Mouse (Mus musculus): ENCODE data around the gene Pla2r1.
A peak's percentile ranks its signal among the peaks of the same experiment; 100 is the strongest.

Pla2r1 gene

DNA sequence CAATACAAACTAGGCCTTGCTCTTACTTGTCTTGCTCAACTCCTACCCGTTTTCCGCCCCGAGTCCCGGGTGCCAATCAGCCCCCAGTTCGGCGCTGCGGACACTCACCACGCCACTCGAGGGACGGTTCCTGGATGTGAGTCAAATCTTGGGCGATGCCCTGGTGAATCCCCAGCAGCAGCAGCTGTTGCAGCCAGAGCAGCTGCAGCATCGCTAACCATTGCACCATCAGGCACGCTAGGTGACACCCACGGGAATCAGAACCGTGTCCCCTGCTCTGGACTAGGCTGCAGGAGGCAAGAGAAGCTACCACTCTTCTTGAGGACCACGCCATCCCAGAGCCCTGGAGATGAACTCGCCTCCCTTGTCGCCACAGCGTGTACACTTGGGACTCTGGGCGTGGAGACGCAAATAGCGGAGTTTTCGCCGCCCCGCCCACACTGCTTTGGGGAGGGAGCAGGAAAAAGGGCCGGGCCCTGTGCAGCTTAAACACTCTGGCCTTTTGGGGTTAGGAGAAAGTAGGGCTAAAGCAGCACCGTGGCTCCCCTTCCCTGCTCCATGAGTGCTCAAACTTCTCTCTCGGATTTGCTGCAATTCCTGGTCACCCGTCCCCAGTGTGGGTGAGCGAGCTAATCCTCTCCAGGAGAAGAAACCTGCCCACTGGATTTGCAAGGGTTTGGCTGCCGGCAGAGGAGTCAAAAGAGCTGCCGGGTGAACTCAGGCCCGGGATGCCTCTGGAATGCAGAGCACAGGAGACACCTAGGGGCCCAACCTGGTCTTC lies at the start of gene Pla2r1:
TSS of gene Pla2r1 (minus strand) at position 407 of the 781 bp plus-strand sequence.
- DNase-seq, result peak; percentile 44

DNA sequence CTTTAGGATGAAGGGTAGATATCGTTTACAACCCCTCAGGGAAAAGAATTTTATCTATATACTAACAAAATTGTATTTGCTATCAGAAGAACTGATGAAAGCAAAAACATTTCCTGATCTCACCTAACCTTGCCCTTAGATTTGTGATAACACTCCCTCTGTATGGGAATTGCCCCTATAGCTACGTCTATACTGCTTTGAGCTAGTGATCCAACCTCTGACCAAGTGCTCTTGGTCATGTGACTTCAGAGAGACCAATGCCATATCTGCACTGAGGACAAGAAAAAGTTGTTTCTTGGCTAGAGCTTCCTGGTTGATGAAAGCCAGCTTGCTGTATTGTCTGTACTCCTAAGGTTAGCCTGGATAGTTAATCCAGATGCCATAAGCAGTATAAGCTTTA lies 48.2 kb upstream of the Pla2r1 start:
- DNase-seq, result no peak

DNA sequence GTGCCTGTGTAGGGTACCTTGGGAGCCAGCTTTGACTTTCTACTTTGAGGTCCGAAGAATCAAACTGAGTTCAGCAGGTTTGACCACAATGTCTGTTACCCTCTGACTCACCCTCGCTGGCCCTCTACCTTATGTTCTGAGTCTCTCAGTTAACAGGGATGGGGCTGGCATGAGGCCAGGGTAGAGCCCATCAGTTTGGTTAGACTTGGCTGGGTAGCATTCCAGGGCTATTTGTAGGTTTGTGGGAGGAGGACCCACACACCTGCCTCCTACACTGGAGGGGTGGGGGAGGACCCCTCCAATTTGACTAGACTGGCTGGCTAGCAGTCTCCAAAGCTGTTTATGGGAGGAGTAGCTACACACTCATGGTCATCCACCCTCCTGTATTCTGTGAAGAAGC lies 47.8 kb upstream of the Pla2r1 start:
- peak; percentile 5 for DNase-seq

DNA sequence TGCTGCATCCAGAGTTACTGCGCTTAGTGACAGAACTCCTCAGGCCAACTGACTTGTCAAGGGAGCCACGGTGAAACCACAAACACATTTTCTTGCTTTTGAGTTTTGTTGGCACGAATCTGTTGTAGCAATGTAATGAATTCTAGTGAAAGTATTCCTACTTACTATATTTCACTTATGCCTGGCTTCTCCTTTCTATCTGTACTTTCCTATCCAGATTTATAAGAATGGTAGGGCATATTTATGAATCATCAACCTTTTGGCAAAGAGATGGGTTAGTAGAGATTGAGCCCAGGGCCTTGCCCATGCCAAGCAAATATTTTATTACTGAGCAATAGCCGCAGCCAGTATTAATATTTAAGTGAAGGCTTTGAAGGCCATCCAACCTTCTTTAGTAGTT lies 30.3 kb upstream of the Pla2r1 start:
- DNase-seq, result no peak

DNA sequence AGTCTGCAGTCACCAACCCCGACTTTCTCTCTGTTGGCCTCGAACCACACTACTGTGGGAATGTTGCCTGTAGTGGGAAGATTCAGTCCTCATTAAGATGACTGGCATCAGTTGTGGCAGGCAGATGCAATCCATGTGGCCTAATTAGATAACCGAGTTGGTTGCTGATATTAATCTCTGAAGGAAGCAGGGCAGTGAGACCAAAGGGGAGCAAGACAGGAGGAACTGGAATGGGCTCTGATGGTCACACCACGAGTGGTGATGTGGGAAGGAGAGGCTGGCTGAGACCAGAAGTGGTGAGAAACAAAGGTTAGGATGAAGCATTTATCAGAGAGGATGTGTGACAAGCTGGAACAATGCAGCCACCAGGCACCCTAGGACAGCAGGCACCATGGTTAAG lies 1.5 kb upstream of the Pla2r1 start:
- DNase-seq, result no peak

DNA sequence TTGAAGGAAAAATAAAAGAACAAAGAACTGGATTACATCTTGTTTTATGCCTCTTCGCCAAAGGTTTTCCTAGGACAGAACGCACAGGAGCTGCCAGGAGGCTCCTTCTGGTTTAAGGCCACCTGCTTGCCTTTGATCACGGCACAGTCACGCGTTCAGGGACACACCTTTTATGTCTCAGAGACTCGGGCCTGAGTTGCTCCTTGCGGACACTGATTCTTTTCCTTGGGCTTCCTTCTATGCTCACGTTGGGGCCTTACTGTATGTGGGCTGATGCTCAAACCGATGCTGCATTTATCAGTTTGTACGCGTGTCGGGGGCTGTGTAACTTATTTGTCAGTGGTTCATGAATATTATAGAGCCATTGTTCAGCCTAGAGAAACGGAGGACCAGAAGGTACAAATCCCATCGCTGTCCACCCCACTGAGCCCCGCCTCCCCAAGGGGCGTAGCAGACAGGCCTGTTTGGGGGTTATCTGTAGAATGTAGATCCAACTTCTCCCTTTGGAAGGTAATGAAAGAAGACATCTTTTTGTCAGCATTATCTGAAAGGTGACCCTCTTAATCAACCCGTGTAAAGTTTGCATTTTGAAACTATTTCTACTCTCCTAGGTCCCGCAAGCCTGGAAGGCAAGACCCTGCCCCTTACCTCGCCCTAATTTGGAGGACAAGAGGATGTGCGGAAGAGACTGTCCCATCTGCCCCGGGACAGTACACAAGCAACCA lies 769 bp downstream of the Pla2r1 start:
- DNase-seq, result no peak

DNA sequence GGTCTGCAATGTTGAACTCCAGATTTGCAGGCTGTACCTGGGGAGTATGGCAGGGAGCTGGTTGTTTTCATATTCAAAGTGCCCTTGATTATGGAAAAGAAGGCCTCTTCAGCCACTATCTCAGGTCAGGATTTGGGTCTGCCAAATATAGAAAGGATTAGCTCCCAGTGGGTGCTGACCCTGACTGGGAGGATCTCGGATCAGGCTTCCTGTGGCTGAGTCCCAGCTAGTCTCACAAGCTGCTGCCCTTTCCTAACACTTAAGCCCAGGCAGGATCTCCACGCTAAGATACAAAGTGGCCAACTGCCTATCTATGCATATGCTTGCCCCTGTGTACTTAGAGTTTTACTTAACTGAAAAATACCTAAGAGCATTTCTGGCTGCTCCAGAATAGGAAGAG lies 1.4 kb downstream of the Pla2r1 start:
- DNase-seq, result no peak

DNA sequence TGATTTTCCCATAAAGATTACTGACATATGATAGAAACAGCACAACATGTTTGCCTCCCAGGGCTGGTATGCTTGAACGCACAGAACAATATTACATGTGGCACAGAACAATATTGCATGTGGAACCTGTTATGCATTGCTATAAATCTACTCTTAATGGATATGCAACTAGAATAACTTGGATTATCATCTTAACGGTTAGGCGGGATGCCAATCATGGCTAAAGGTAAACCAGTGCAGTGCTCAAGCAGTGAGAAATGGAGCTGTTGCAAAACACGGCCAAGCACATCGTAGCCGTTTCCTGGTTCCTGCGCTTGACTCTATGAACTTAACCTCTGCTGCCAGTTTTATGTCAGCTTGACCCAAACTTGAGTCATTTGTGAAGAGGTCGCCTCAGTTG lies 2.6 kb downstream of the Pla2r1 start:
- no peak for DNase-seq

DNA sequence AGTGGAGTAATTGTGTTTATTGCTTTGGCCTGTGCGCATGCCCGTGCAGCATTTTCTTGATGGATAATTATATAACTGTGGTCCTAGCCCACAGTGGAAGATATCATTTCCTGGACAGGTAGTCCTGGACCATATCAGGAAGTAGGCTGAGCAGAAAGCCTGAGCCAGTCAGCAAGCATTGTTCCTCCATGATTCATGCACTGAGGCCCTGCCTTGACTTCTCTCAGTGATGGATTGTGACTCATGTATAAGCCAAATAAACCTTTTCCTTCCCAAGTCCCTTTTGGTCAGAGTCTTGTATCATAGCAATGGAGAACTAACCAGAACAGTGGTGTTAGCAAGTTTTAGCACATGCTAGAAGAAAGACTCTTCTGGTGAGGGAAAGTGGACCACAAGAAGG lies 3.3 kb downstream of the Pla2r1 start:
- DNase-seq, result no peak

DNA sequence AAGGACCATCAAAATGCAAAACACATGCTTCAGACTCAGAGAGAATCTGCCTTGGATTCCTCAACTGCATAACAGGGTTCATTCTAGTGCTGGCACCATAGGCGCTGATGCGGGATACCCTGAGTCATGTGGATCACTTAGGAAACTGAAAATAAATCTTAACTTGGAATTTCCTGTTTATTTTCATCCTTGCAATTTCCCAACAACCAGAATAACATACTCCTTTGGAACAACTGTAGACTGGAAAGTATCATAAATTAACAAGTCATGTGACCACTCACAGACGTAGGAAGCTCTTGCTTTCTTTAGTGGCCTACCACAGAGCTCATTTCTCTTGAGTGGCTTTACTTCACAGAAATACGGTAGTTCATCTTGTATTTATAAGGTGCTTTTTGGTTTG lies 7.0 kb downstream of the Pla2r1 start:
- DNase-seq, result no peak

DNA sequence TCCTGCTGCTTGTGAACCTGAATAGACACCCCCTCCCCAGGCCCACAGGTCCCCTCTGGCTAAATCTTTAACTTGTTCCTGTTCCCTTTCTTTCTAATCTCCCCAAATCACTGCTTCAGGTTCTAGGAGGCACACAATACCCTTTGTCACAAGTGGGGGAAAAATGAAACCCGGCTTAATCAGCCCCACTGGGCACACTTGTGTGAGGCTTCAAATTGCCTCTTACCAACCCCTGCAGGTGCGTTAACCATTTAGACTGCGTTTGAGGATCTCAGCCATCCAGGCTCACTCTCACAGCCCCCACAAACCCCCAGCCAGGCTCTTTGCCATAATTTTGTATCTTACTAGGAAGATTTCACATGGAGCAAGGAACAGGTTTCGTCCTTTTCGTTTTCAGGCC lies 9.1 kb downstream of the Pla2r1 start:
- DNase-seq, result no peak

DNA sequence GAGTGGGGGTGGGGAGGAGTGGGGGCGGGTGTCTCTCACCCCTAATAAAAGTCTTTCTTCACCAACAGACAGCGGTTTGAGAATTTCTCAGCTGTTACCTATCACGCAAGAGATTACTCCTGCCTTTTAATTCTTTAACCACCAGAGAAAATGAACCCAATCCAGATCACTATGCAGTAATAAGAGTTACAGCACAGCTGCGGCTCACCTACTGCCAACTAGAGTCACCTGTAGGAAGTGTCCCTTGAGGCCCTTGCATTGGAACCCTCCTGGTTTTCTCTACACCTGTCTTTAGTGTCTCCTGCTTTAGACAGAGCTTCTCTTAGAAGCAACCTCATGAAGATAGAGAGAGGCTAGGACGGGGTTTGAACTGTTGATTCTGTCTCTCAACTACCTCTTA lies 11.4 kb downstream of the Pla2r1 start:
- no peak for DNase-seq

DNA sequence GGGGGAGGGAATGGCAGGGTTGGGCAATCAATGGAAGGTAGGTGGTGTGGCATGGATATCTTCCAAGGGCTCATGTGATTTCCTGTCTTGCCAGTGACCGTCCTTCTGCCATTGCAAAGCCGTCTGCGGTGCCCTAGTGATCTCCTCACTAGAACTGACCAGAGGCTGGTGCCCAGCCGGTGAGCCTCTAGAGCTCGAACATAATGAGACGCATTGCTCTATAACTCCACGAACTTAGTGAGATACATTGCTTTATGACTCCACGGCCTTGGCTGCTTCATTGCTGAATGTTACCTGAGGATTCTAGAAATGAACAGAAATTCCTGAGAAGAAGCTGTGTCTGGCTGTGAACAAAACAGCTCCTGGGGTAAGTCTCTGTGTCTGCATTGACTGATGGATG lies 12.8 kb downstream of the Pla2r1 start:
- DNase-seq, result no peak

DNA sequence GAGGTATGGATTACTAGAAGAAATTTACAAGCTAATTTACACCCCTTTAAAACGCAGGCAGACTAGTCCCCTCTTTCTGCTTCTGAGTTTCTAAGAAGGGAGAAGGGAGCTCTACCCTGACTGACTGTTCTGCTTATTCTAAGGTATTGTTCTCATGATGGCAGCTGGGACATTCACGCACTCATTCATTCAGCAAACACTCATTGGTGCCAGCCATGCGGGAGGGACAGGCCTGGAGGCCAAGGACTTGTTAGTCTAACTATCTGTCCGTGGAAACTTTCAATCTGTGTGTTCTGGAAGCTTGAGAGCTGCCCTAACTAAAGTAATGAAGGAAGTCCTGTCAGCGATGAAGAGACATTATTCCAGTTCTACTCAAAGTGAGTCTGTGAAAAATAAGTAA lies 14.4 kb downstream of the Pla2r1 start:
- no peak for DNase-seq

DNA sequence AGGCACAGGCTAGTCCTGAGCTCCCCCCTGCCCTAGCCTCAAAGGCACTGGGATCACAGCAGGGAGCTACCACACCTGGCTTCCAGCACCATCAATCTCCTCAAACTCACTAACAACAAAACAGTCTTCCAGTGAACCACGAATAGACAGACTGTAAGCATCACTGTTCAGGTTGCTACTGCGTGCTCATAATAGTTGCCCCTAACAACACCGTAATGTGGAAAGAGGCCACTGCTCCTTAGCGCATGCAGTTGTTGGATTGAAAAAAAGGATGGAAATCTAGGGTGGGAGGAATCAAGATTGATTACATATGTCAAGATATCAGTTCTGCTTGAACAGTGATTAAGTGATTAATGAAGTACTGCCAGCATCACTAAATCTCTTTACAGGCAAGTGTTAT lies 14.8 kb downstream of the Pla2r1 start:
- no peak for DNase-seq

DNA sequence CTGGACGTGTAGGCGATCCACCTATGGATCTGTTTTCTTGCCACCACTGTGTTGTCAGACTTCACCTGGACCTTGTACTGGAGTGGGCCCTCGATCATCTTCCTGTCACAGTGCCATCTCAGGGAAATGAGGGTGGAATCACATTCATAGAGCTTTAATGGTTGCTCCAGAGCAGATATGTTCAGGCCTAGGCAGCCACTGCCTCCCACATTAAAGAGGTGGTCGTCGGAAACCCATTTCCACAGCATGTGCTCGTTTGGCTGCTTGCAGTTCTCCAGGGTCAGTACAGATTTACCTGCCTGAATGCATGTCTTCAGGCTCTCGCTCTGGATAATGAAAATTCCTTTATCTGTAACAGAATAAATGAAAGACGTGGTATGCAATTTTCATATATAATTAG lies 18.4 kb downstream of the Pla2r1 start:
- no peak for DNase-seq

DNA sequence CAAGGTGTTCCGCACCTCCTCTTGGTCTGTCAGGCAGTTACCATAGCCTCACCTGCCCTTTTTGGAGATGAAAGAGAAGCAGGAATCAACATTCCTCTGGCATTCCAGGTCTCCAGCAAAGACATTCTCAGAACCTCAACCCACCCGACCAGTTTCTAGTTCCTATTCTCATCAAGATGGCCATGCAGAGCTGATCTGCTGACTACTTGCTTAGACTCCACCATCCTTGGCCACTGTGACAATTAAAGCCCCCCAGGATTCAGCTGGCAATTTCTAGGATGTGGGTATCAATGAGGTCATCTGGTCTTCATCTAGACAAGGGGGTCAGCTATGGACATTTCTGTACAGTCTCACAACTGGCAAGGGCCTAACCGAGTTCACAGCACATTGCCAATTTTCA lies 20.1 kb downstream of the Pla2r1 start:
- DNase-seq, result no peak

DNA sequence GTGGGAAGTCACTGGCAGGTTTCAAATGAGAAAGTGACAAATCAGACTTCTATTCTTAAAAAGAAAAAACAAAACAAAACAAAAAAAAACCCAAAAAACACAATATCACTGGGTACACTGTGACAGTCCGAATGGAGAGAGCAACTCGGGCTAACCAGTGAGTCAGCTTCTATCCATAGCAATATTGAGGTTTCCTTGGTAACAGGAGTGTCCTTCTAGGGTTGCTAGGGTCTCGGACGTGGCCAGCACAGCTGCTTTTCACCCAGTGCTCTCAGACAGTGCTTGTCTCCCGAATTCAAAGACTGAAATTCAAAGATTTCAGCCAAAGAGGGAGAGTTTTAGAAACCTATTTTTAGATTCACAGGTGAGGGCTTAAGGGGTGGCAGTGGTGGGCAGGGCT lies 20.6 kb downstream of the Pla2r1 start:
- no peak for DNase-seq

DNA sequence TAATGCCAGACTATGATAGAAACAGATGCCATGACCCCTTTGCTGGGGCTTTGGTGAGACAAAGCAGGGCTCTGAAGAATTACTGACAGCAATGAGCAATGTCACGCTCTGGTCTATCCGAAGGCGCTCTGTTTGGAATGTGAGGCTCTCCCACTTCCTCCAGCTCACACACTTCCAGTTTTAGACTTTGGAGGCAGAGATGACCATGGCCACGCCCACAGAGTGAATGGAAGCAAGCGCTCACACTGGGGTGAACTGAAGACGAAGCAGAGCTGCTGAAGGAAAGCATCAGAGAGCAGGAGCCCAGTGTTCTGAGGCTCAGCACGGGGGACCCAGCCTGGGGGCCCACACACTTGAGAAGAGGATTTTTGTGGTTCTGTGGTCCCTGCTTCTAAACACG lies 37.3 kb downstream of the Pla2r1 start:
- DNase-seq, result peak; percentile 14

DNA sequence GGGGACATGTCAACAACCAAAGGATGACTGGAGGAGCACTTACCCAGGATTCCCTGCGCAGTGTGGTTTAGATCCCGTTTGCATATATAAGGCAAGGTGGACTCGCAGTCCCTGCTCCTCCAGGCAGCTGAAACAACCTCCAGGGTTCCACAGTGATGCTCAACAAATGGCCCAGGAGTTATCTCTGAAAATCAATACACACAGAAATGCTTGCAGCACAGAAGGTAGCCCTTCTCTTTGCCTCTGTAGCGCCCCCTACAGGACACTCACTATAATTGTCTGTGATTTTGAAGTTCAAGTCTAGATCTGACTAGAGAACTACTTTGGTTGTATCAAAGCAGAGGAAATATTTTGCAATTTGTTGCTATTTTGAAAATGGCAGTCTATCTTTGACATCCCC lies 38.2 kb downstream of the Pla2r1 start:
- no peak for DNase-seq

DNA sequence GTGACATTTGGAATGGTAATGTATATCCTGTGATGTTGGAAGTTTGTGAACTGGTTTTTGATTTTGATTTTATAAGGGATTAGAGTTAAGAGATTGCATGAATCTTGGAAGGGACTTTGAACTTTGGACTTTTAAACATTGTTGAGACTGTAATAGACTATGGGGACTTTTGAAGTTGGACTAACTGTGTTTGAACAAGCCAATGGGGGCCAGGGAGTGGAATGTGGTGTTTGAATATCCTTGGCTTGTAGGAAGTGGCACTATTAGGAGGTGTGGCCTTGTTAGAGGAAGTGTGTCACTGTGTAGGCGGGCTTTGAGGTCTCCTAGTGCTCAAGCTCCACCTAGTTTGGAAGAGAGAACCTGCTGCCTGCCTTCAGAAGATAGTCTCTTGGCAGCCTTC lies 42.4 kb downstream of the Pla2r1 start:
- DNase-seq, result no peak

DNA sequence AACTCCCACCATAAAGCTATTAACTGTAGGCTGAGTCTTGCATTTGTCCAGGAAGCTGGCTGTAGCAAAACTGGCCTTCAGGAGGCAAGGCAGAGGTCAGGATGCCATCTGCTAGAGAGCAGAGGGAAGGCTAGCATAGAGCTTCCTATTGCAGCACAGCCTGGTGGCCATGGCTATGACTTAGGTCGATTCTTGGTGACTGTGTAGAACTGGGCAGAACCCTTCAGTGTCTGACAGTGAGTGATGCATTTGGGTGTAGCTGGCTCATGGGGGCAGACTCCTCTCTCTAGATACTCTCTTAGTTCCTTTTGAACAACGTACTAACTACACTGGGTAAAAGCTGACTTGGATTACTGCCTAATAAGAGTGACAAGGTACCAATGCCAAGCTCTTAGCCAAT lies 48.0 kb downstream of the Pla2r1 start:
- no peak for DNase-seq

DNA sequence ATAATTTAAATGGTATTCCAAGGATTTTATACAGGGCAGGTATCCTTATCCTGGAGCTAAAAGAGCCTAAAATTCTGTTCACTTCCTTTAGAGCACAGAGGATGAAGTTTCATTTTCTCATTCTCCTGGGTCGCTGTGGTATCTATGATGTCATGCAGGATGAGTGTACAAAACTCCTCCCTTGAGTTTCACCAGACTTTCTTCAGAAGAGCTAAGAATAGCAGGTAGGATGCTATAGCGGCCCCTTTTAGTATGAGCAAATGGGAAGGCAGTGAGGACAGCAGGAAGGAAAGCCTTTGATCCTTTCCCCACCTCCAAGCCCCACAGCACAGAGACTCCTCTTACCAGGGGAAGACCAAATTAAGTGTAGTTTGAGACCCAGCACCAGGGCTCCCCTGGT lies 48.4 kb downstream of the Pla2r1 start:
- no peak for DNase-seq

DNA sequence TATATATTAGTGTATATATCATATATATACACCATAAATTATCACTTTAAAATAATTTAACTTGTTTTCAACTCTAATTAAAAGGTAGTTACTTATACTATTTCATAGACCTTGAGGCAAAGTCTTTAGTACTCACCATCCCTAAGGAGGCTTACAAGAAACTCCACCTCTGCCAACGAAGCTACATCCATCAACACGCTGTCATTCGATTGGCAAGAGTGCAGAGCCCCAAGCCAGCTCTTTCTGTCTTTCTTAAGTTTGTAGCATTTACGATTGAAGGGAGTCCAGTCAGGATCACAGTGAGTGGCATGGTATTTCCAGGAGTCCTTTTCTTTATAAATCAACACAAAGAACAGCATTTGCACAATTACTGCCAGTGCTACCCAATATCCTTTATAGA lies 49.1 kb downstream of the Pla2r1 start:
- no peak for DNase-seq
